Mouse (Mus musculus): ENCODE results near the gene Pde2a. TPM values are rescaled to one million over a fixed set of nuclear protein-coding genes. Genes with fewer than 3 reads are reported as not detected.

Gene Pde2a
- polyA plus RNA-seq, 1 experiment from 2014 or later: 5.9 TPM

DNA sequence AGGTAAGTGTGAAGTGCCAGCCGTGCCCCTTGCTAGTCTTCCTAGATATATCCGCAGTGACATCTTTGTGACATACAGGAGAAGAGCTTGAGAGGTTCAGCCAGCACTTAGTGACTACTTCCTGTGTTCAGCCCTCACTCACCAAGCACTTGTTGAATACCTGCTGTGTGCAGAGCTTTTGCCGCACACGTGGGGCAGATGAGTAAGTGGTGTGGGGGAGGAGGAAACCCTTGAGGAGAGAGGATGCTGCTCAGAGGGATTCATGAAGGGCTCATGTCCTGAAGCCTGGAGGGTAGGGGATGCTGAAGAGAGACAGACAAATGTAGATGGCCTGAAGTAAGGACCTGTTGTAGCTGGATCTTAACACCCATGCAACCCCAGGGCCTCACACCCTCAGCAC, 7.3 kb upstream of the Pde2a start:
- WGBS (ENCODE audit: insufficient replicate concordance): 35% methylated on average over 4 of the region's 4 CpGs
- Histone ChIP-seq H3K9me3 (replicated peaks; ENCODE audit: control insufficient read depth, low read length) (no peaks in the 10 kb centered on the region), H3K27me3 (ENCODE audit: control insufficient read depth, insufficient read depth, low read length) (peaks cover 19% of the 10 kb centered on the region), H3K4me2 (no peak overlapping the region), H3K4me3 (ENCODE audit: low read depth, low read length) (no peak overlapping the region), H3K27ac (ENCODE audit: low read depth, low read length) (peak overlapping the region; percentile 29; the same call in 1 of the 2 replicates), H3K4me1 (ENCODE audit: control insufficient read depth, insufficient read depth, low read length) (peaks cover 22% of the 10 kb centered on the region), H3K36me3 (ENCODE audit: control insufficient read depth, insufficient read depth, low read length) (no peaks in the 10 kb centered on the region), H3K9ac (ENCODE audit: low read depth, low read length) (no peak overlapping the region)
- ATAC-seq (replicated peaks; ENCODE audit: insufficient number of reproducible peaks, low FRiP score, low TSS enrichment): no peak

- Histone ChIP-seq H3K4me2 (peak overlapping the region; percentile 6; the same call in 1 of the 2 replicates), H3K36me3 (ENCODE audit: control insufficient read depth, insufficient read depth, low read length) (no peaks in the 10 kb centered on the region), H3K9me3 (replicated peaks; ENCODE audit: control insufficient read depth, low read length) (no peaks in the 10 kb centered on the region), H3K27me3 (ENCODE audit: control insufficient read depth, insufficient read depth, low read length) (peaks cover 26% of the 10 kb centered on the region), H3K4me1 (ENCODE audit: control insufficient read depth, insufficient read depth, low read length) (peaks cover 22% of the 10 kb centered on the region), H3K27ac (ENCODE audit: low read depth, low read length) (peak overlapping the region; percentile 29; the same call in 1 of the 2 replicates), H3K9ac (ENCODE audit: low read depth, low read length) (no peak overlapping the region), H3K4me3 (ENCODE audit: low read depth, low read length) (no peak overlapping the region)
- WGBS (ENCODE audit: insufficient replicate concordance): 27% methylated on average over 7 of the region's 7 CpGs
- ATAC-seq (replicated peaks; ENCODE audit: insufficient number of reproducible peaks, low FRiP score, low TSS enrichment): no peak; the same call in 1 of the 2 replicates
Measured at GRCm38 (mm10) chr7:101414661-101415511, 6.6 kb upstream of the Pde2a start.

- Histone ChIP-seq H3K9ac (ENCODE audit: low read depth, low read length) (no peak overlapping the region), H3K4me1 (ENCODE audit: control insufficient read depth, insufficient read depth, low read length) (peaks cover 22% of the 10 kb centered on the region), H3K4me3 (ENCODE audit: low read depth, low read length) (no peak overlapping the region), H3K9me3 (replicated peaks; ENCODE audit: control insufficient read depth, low read length) (no peaks in the 10 kb centered on the region), H3K27me3 (ENCODE audit: control insufficient read depth, insufficient read depth, low read length) (peaks cover 30% of the 10 kb centered on the region), H3K36me3 (ENCODE audit: control insufficient read depth, insufficient read depth, low read length) (no peaks in the 10 kb centered on the region), H3K4me2 (no peak overlapping the region; the same call in 1 of the 2 replicates), H3K27ac (ENCODE audit: low read depth, low read length) (no peak overlapping the region)
- 34% methylated on average over 8 of the region's 8 CpGs for WGBS (ENCODE audit: insufficient replicate concordance)
- ATAC-seq (replicated peaks; ENCODE audit: insufficient number of reproducible peaks, low FRiP score, low TSS enrichment): no peak
Measured at GRCm38 (mm10) chr7:101415512-101416100, 5.9 kb upstream of the Pde2a start.

GRCm38 (mm10) chr7:101416391-101416790, 5.1 kb upstream of the Pde2a start:
- Histone ChIP-seq H3K27me3 (ENCODE audit: control insufficient read depth, insufficient read depth, low read length) (peaks cover 36% of the 10 kb centered on the region), H3K9me3 (replicated peaks; ENCODE audit: control insufficient read depth, low read length) (no peaks in the 10 kb centered on the region)
- WGBS (ENCODE audit: insufficient replicate concordance): 50% methylated on average over 5 of the region's 5 CpGs

GRCm38 (mm10) chr7:101419013-101419770, 2.3 kb upstream of the Pde2a start:
- H3K27me3 ChIP-seq (ENCODE audit: control insufficient read depth, insufficient read depth, low read length): peaks cover 46% of the 10 kb centered on the region
- no peak overlapping the region for H3K4me2 ChIP-seq
- H3K27ac ChIP-seq (ENCODE audit: low read depth, low read length): no peak overlapping the region
- H3K9me3 ChIP-seq (replicated peaks; ENCODE audit: control insufficient read depth, low read length): no peaks in the 10 kb centered on the region
- no peak overlapping the region for H3K9ac ChIP-seq (ENCODE audit: low read depth, low read length)
- H3K4me1 ChIP-seq (ENCODE audit: control insufficient read depth, insufficient read depth, low read length): peaks cover 17% of the 10 kb centered on the region
- no peaks in the 10 kb centered on the region for H3K36me3 ChIP-seq (ENCODE audit: control insufficient read depth, insufficient read depth, low read length)
- no peak overlapping the region for H3K4me3 ChIP-seq (ENCODE audit: low read depth, low read length)
- ATAC-seq (replicated peaks; ENCODE audit: insufficient number of reproducible peaks, low FRiP score, low TSS enrichment): no peak
- WGBS (ENCODE audit: insufficient replicate concordance): 5% methylated on average over 27 of the region's 27 CpGs

More at GRCm38 (mm10) chr7:101416391-101416790, 5.1 kb upstream of the Pde2a start:
- Histone ChIP-seq H3K4me2 (no peak overlapping the region), H3K4me1 (ENCODE audit: control insufficient read depth, insufficient read depth, low read length) (peaks cover 22% of the 10 kb centered on the region), H3K9ac (ENCODE audit: low read depth, low read length) (no peak overlapping the region), H3K4me3 (ENCODE audit: low read depth, low read length) (no peak overlapping the region), H3K27ac (ENCODE audit: low read depth, low read length) (no peak overlapping the region), H3K36me3 (ENCODE audit: control insufficient read depth, insufficient read depth, low read length) (no peaks in the 10 kb centered on the region)
- no peak for ATAC-seq (replicated peaks; ENCODE audit: insufficient number of reproducible peaks, low FRiP score, low TSS enrichment)

DNA sequence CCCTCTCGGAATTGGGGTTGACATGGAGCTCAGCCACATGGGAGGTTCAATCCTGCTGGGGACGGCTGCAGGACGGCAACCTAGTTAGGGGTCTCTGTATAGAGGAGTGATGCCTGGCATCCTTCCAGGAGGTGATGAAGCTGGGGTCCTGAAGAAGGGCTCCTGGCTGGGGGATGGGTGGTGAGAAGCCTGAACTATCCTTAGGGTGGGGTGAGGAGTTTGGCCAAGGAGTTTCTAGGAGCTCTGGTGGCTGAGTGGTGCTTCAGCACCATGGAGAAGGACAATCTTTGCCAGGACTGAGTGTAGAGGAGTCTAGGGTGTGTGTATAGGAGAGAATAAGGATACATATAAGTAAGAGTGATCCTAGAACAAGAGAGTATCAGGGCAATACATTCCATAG, 578 bp downstream of the Pde2a start:
- Histone ChIP-seq H3K9me3 (replicated peaks; ENCODE audit: control insufficient read depth, low read length) (no peaks in the 10 kb centered on the region), H3K4me3 (ENCODE audit: low read depth, low read length) (no peak overlapping the region), H3K4me1 (ENCODE audit: control insufficient read depth, insufficient read depth, low read length) (no peaks in the 10 kb centered on the region), H3K36me3 (ENCODE audit: control insufficient read depth, insufficient read depth, low read length) (no peaks in the 10 kb centered on the region), H3K4me2 (no peak overlapping the region), H3K27ac (ENCODE audit: low read depth, low read length) (no peak overlapping the region), H3K9ac (ENCODE audit: low read depth, low read length) (no peak overlapping the region), H3K27me3 (ENCODE audit: control insufficient read depth, insufficient read depth, low read length) (peaks cover 51% of the 10 kb centered on the region)
- no peak for ATAC-seq (replicated peaks; ENCODE audit: insufficient number of reproducible peaks, low FRiP score, low TSS enrichment)
- 21% methylated on average over 3 of the region's 3 CpGs for WGBS (ENCODE audit: insufficient replicate concordance)

DNA sequence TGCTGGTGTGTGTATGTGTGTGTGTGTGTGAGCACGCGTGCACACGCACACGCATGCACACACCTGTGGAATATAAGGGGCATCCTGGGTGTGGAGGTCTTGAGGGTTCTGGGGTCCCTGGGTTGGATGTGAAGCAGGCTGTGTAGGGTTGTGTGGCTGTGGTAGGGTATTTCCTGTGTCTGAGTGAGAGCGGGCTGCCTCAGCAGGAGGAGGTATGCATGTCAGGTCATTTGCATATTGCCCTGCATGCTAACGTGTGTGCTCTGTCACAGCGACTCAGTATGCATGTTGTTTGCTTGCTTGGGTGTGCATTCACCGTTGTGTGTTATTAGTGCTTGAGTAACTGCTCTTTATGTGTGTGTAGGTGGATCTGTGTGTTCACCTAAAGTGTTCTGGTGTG, 1.2 kb downstream of the Pde2a start:
- Histone ChIP-seq H3K4me2 (no peak overlapping the region), H3K4me3 (ENCODE audit: low read depth, low read length) (no peak overlapping the region), H3K9ac (ENCODE audit: low read depth, low read length) (no peak overlapping the region), H3K27ac (ENCODE audit: low read depth, low read length) (no peak overlapping the region), H3K36me3 (ENCODE audit: control insufficient read depth, insufficient read depth, low read length) (no peaks in the 10 kb centered on the region), H3K27me3 (ENCODE audit: control insufficient read depth, insufficient read depth, low read length) (peaks cover 45% of the 10 kb centered on the region), H3K9me3 (replicated peaks; ENCODE audit: control insufficient read depth, low read length) (no peaks in the 10 kb centered on the region), H3K4me1 (ENCODE audit: control insufficient read depth, insufficient read depth, low read length) (no peaks in the 10 kb centered on the region)
- WGBS (ENCODE audit: insufficient replicate concordance): 78% methylated on average over 8 of the region's 8 CpGs
- ATAC-seq (replicated peaks; ENCODE audit: insufficient number of reproducible peaks, low FRiP score, low TSS enrichment): no peak

- Histone ChIP-seq H3K36me3 (ENCODE audit: control insufficient read depth, insufficient read depth, low read length) (no peaks in the 10 kb centered on the region), H3K4me1 (ENCODE audit: control insufficient read depth, insufficient read depth, low read length) (no peaks in the 10 kb centered on the region), H3K4me2 (no peak overlapping the region), H3K9ac (ENCODE audit: low read depth, low read length) (no peak overlapping the region), H3K4me3 (ENCODE audit: low read depth, low read length) (no peak overlapping the region), H3K27ac (ENCODE audit: low read depth, low read length) (no peak overlapping the region), H3K27me3 (ENCODE audit: control insufficient read depth, insufficient read depth, low read length) (peaks cover 39% of the 10 kb centered on the region), H3K9me3 (replicated peaks; ENCODE audit: control insufficient read depth, low read length) (no peaks in the 10 kb centered on the region)
- ATAC-seq (replicated peaks; ENCODE audit: insufficient number of reproducible peaks, low FRiP score, low TSS enrichment): no peak
- WGBS (ENCODE audit: insufficient replicate concordance): 57% methylated on average over 6 of the region's 6 CpGs
Measured at GRCm38 (mm10) chr7:101423970-101424369, 2.5 kb downstream of the Pde2a start.

Measured in heart, embryonic 11.5 days (tissue).